Mouse (Mus musculus) ES-E14 (cell line): ENCODE results near the gene Erbb3. TPM values are rescaled to one million over a fixed set of nuclear protein-coding genes. Genes with fewer than 3 reads are reported as not detected.

Experiments used
- DNase-seq: peaks from one replicate; pipeline ENCODE4 v3.0.0-alpha.2; 2013; ENCODE audit warnings: low read depth, low spot score
- H3K27ac ChIP-seq: 2 replicates; pipeline ENCODE4 v1.5.1; 2012; ENCODE audit warnings: low read depth, mild to moderate bottlenecking, low read length, moderate library complexity, mixed read lengths; ENCODE audit not compliant: poor library complexity, insufficient read depth, severe bottlenecking
- H3K36me3 ChIP-seq: 2 replicates; pipeline ENCODE4 v1.6.1; 2012; ENCODE audit warnings: mild to moderate bottlenecking, low read length, moderate library complexity, mixed read lengths; ENCODE audit not compliant: control insufficient read depth, poor library complexity, insufficient read depth, severe bottlenecking
- H3K4me1 ChIP-seq, 2 experiments: fragments of 150-350 bp in 1 of 2; sonication (generic) in 1 of 2; 2 replicates each; pipeline ENCODE4 v1.6.1; 2012; ENCODE audit warnings: low read length in 2 of 2, mild to moderate bottlenecking in 1 of 2, mixed read lengths in 1 of 2; ENCODE audit not compliant: control insufficient read depth in 2 of 2, insufficient read depth in 2 of 2, poor library complexity in 1 of 2
- H3K4me3 ChIP-seq, 2 experiments: fragments of 150-350 bp in 1 of 2; sonication (generic) in 1 of 2; 2 replicates each; pipeline ENCODE4 v1.5.1; 2012; ENCODE audit warnings: low read length in 2 of 2, low read depth in 1 of 2, mild to moderate bottlenecking in 1 of 2, mixed read lengths in 1 of 2; ENCODE audit not compliant: insufficient read depth in 1 of 2, poor library complexity in 1 of 2, severe bottlenecking in 1 of 2
- H3K9ac ChIP-seq: 2 replicates; pipeline ENCODE4 v1.6.1; 2012; ENCODE audit warnings: low read depth, mild to moderate bottlenecking, low read length, mixed read lengths; ENCODE audit not compliant: poor library complexity, insufficient read depth, severe bottlenecking
- H3K9me3 ChIP-seq: fragments of 150-350 bp; sonication (generic); 2 replicates; pipeline ENCODE4 v1.6.1; 2012; ENCODE audit warnings: low read depth, mild to moderate bottlenecking, low read length; ENCODE audit not compliant: control insufficient read depth, insufficient read depth
- CHD2 ChIP-seq: IDR thresholded peaks from 2 replicates; pipeline ENCODE4 v1.6.1; 2014; ENCODE audit warnings: mild to moderate bottlenecking, low read depth, low read length, inconsistent platforms
- HCFC1 ChIP-seq: IDR thresholded peaks from 2 replicates; pipeline ENCODE4 v1.6.1; 2012; ENCODE audit warnings: low read length, inconsistent platforms, borderline replicate concordance; ENCODE audit not compliant: insufficient read depth
- MAFK ChIP-seq: IDR thresholded peaks from 2 replicates; pipeline ENCODE4 v1.6.1; 2014; ENCODE audit warnings: mild to moderate bottlenecking, low read depth, low read length, inconsistent platforms; ENCODE audit not compliant: insufficient read depth
- ZC3H11A ChIP-seq: IDR thresholded peaks from 2 replicates; pipeline ENCODE4 v1.6.1; 2012; ENCODE audit warnings: low read depth, mild to moderate bottlenecking, inconsistent platforms, low read length, borderline replicate concordance
- ZNF384 ChIP-seq: IDR thresholded peaks from 2 replicates; pipeline ENCODE4 v1.6.1; 2012; ENCODE audit warnings: low read depth, low read length, inconsistent platforms
- in situ Hi-C, 2 experiments: fragments of 600-800 bp; cut with MboI; formaldehyde crosslinking; loops; one replicate each; pipeline ENCODE4 v1.15.1; 2025; ENCODE audit warnings: low sequenced_read_pairs in 2 of 2, inconsistent platforms in 1 of 2; ENCODE audit not compliant: unreplicated experiment in 2 of 2
- total RNA-seq: library from RNA; depleted of rRNA; stranded (reverse); fragments of 300-350 nt; gene quantifications from 2 replicates; pipeline ENCODE4 v1.2.3, GENCODE M21; 2012

The Erbb3 gene
- total RNA-seq, 1 experiment: 24.9 TPM

GRCm38 (mm10) chr10:128590193-128590690 lies 790 bp upstream of the Erbb3 start:
- Histone ChIP-seq H3K4me3 (peak overlapping the region; percentile 79 to 86), H3K36me3 (no peaks in the 10 kb centered on the region)
- in situ Hi-C loops: no loop called here

GRCm38 (mm10) chr10:128588775-128589463 lies 533 bp downstream of the Erbb3 start:
- Histone ChIP-seq H3K4me1 (peaks cover 7 to 28% of the 10 kb centered on the region in 2 experiments), H3K4me3 (peak overlapping the region; percentile 79 to 86), H3K9me3 (no peaks in the 10 kb centered on the region), H3K9ac (peak overlapping the region; percentile 80), H3K27ac (peak overlapping the region; percentile 94; the same call in 1 of the 2 replicates), H3K36me3 (no peaks in the 10 kb centered on the region)
- no peak for TF ChIP-seq HCFC1
- no peak for TF ChIP-seq ZNF384
- no peak for TF ChIP-seq ZC3H11A
- no peak for TF ChIP-seq CHD2
- no peak for TF ChIP-seq MAFK
- in situ Hi-C loops: no loop called here
- no peak for DNase-seq

More at GRCm38 (mm10) chr10:128590193-128590690, 790 bp upstream of the Erbb3 start:
- Histone ChIP-seq H3K27ac (peak overlapping the region; percentile 94), H3K9ac (peak overlapping the region; percentile 80), H3K4me1 (peaks cover 6 to 21% of the 10 kb centered on the region in 2 experiments), H3K9me3 (no peaks in the 10 kb centered on the region)
- TF ChIP-seq HCFC1: peak; percentile 38; the same call in 1 of the 2 replicates
- no peak for TF ChIP-seq MAFK
- DNase-seq: peak; percentile 78

GRCm38 (mm10) chr10:128588136-128588535 lies 1.3 kb downstream of the Erbb3 start:
- H3K4me3 ChIP-seq: peak overlapping the region in 1 of 2 experiments; percentile 79; a peak in 1 of 4 replicates
- in situ Hi-C loops: no loop called here
- no peak for DNase-seq
- no peaks in the 10 kb centered on the region for H3K9me3 ChIP-seq
- H3K36me3 ChIP-seq: peaks cover 2% of the 10 kb centered on the region; the same call in 1 of the 2 replicates
- TF ChIP-seq ZNF384 (no peak), HCFC1 (no peak), CHD2 (no peak), ZC3H11A (no peak), MAFK (no peak)
- no peak overlapping the region; the same call in 1 of the 2 replicates for H3K9ac ChIP-seq
- no peak overlapping the region for H3K27ac ChIP-seq
- H3K4me1 ChIP-seq: peaks cover 7 to 36% of the 10 kb centered on the region in 2 experiments

GRCm38 (mm10) chr10:128587697-128588096 lies 1.8 kb downstream of the Erbb3 start:
- H3K9me3 ChIP-seq: no peaks in the 10 kb centered on the region
- H3K4me1 ChIP-seq: peaks cover 7 to 36% of the 10 kb centered on the region in 2 experiments
- no peak for DNase-seq
- H3K9ac ChIP-seq: no peak overlapping the region; the same call in 1 of the 2 replicates
- no peak for TF ChIP-seq MAFK
- TF ChIP-seq ZNF384: no peak
- no peak for TF ChIP-seq HCFC1
- no peak for TF ChIP-seq ZC3H11A
- in situ Hi-C loops: no loop called here
- no peak overlapping the region for H3K27ac ChIP-seq
- H3K36me3 ChIP-seq: peaks cover 6% of the 10 kb centered on the region; the same call in 1 of the 2 replicates
- peak overlapping the region in 1 of 2 experiments; percentile 6; a peak in 1 of 4 replicates for H3K4me3 ChIP-seq
